Comparison of ENCODE assay signal across 25 mouse cellular contexts in the genomic region with DNA sequence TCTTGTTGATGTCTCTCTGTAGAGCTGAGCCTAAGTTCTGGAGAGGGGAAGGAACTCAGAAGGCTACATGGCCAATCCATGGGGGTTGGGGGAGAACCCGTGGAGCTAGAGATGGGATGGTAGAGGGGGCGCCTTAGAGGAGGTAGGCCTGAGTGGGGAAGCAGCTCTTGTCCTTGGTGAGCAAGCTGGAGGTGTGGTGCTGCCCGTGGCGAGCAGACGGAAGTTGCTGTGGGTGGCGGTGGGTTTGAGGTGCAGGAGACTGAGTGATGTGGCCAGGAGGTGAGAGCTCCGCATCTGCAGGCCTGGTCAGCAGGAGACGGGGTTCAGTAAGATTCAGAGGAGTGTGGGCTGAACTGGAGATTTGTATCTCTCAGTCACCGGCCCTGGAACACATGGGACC. TPM values are rescaled to one million over a fixed set of nuclear protein-coding genes. Genes with fewer than 3 reads are reported as not detected.
DNase-seq lines count a peak whose midpoint lies in the region; ATAC-seq and TF ChIP-seq lines count a peak whose summit lies in the region.
"Had no signal": no experiment of that assay in that cellular context is flagged by ENCODE, and none has a peak within 500 bp of the region (broad histone marks: within the 10 kb centered on the region; RNA-seq: fewer than 3 reads in every experiment).

No protein-coding gene starts in this region.

- DNase-seq in heart, adult 11 months = peak; percentile 90
- peak; percentile 29 for DNase-seq in thymus, postnatal 25 days
- no peak for DNase-seq in thymus, postnatal 0 days (ENCODE audit: low spot score)
- no peak for DNase-seq in testis, postnatal 14 days (ENCODE audit: low spot score)
- DNase-seq in lung, postnatal 0 days (ENCODE audit: low spot score) = no peak
- DNase-seq: adrenal gland, postnatal 36 days; cerebellum, adult 8-10 months; gastrocnemius, postnatal 36 days; heart, postnatal 10 days; kidney, adult 8-10 months; kidney, postnatal 36 days; left cerebral cortex, postnatal 4 days; lung, postnatal 14 days; right cerebral cortex, postnatal 14 days had no signal

- ATAC-seq in heart, embryonic 11.5 days (replicated peaks; ENCODE audit: insufficient number of reproducible peaks, low FRiP score, low TSS enrichment) = no peak
- ATAC-seq in kidney, embryonic 16.5 days (ENCODE audit: low FRiP score, low TSS enrichment) = no peak
- no peak for ATAC-seq in lung, postnatal 0 days
- ATAC-seq: forebrain, embryonic 13.5 days; inflammation-experienced regulatory T-cells, adult 6 months had no signal

- no peak overlapping the region for H3K27ac ChIP-seq in heart, embryonic 11.5 days (ENCODE audit: low read depth, low read length)
- peak overlapping the region; percentile 100 for H3K27ac ChIP-seq in macrophage
- no peak overlapping the region for H3K27ac ChIP-seq in kidney, embryonic 16.5 days (ENCODE audit: low read length)
- H3K27ac ChIP-seq in lung, postnatal 0 days (ENCODE audit: low read length) = no peak overlapping the region
- H3K27ac ChIP-seq: forebrain, embryonic 13.5 days; heart, embryonic 10.5 days; liver, embryonic 14.5 days; neural tube, embryonic 13.5 days had no signal

- no peaks in the 10 kb centered on the region for H3K27me3 ChIP-seq in heart, embryonic 11.5 days (ENCODE audit: control insufficient read depth, insufficient read depth, low read length)
- no peaks in the 10 kb centered on the region for H3K27me3 ChIP-seq in kidney, embryonic 16.5 days (ENCODE audit: insufficient read depth, low read length)
- no peaks in the 10 kb centered on the region for H3K27me3 ChIP-seq in lung, postnatal 0 days (replicated peaks; ENCODE audit: insufficient read depth, low read length)
- H3K27me3 ChIP-seq: CH12.LX; neural tube, embryonic 13.5 days had no signal

- no peaks in the 10 kb centered on the region for H3K36me3 ChIP-seq in heart, embryonic 11.5 days (ENCODE audit: control insufficient read depth, insufficient read depth, low read length)
- H3K36me3 ChIP-seq in macrophage (ENCODE audit: inconsistent target) = peaks cover 34% of the 10 kb centered on the region
- H3K36me3 ChIP-seq in kidney, embryonic 16.5 days (ENCODE audit: insufficient read depth, low read length) = no peaks in the 10 kb centered on the region
- H3K36me3 ChIP-seq in lung, postnatal 0 days (ENCODE audit: insufficient read depth, low read length) = no peaks in the 10 kb centered on the region
- H3K36me3 ChIP-seq: heart, embryonic 10.5 days; neural tube, embryonic 13.5 days had no signal

- no peaks in the 10 kb centered on the region for H3K9me3 ChIP-seq in heart, embryonic 11.5 days (replicated peaks; ENCODE audit: control insufficient read depth, low read length)
- H3K9me3 ChIP-seq in kidney, embryonic 16.5 days (ENCODE audit: low read length) = no peaks in the 10 kb centered on the region
- H3K9me3 ChIP-seq in lung, postnatal 0 days (ENCODE audit: low read length) = no peaks in the 10 kb centered on the region
- H3K9me3 ChIP-seq: forebrain, embryonic 13.5 days; heart, embryonic 10.5 days; neural tube, embryonic 13.5 days had no signal

- H3K4me1 ChIP-seq in heart, embryonic 11.5 days (ENCODE audit: control insufficient read depth, insufficient read depth, low read length) = no peaks in the 10 kb centered on the region
- no peaks in the 10 kb centered on the region for H3K4me1 ChIP-seq in kidney, embryonic 16.5 days (ENCODE audit: insufficient read depth, low read length)
- H3K4me1 ChIP-seq in lung, postnatal 0 days (ENCODE audit: insufficient read depth, low read depth, low read length) = no peaks in the 10 kb centered on the region
- H3K4me1 ChIP-seq: forebrain, embryonic 13.5 days; neural tube, embryonic 13.5 days had no signal

- no peak overlapping the region for H3K4me3 ChIP-seq in heart, embryonic 11.5 days (ENCODE audit: low read depth, low read length)
- no peak overlapping the region for H3K4me3 ChIP-seq in macrophage (ENCODE audit: inconsistent target)
- no peak overlapping the region for H3K4me3 ChIP-seq in kidney, embryonic 16.5 days (ENCODE audit: low read length)
- H3K4me3 ChIP-seq in lung, postnatal 0 days (ENCODE audit: low read depth, low read length) = no peak overlapping the region
- H3K4me3 ChIP-seq: forebrain, embryonic 13.5 days; heart, embryonic 10.5 days; neural tube, embryonic 13.5 days had no signal

- WGBS in heart, embryonic 11.5 days (ENCODE audit: insufficient replicate concordance) = 78% methylated on average over 9 of the region's 9 CpGs
- 28% methylated on average over 9 of the region's 9 CpGs for WGBS in macrophage (ENCODE audit: missing documents)
- WGBS in kidney, embryonic 16.5 days = 87% methylated on average over 9 of the region's 9 CpGs
- 77% methylated on average over 9 of the region's 9 CpGs for WGBS in lung, postnatal 0 days

- no peak for TF ChIP-seq EP300 in lung, postnatal 0 days (IDR thresholded peaks at IDR 0.05)

- H3K79me2 ChIP-seq in macrophage (ENCODE audit: inconsistent target) = peaks cover 89% of the 10 kb centered on the region

- no peak overlapping the region for H3K4me2 ChIP-seq in heart, embryonic 11.5 days
- H3K4me2 ChIP-seq in kidney, embryonic 16.5 days (replicated peaks; ENCODE audit: low read depth, low read length) = no peak overlapping the region
- no peak overlapping the region for H3K4me2 ChIP-seq in lung, postnatal 0 days (replicated peaks; ENCODE audit: low read depth, low read length)
- H3K4me2 ChIP-seq: forebrain, embryonic 13.5 days; midbrain, embryonic 11.5 days; neural tube, embryonic 13.5 days had no signal

- no peak for TF ChIP-seq CTCF in lung, postnatal 0 days (IDR thresholded peaks at IDR 0.05)

- H3K9ac ChIP-seq in heart, embryonic 11.5 days (ENCODE audit: low read depth, low read length) = no peak overlapping the region
- H3K9ac ChIP-seq in kidney, embryonic 16.5 days (replicated peaks; ENCODE audit: low read length) = no peak overlapping the region
- no peak overlapping the region for H3K9ac ChIP-seq in lung, postnatal 0 days (replicated peaks; ENCODE audit: low read depth)
- H3K9ac ChIP-seq: forebrain, embryonic 13.5 days; liver, embryonic 14.5 days; neural tube, embryonic 13.5 days had no signal

RNA-seq across cellular contexts. Expression of a gene that starts 5.3 kb away (rescaled TPM):
- 1.7 and 1.9 TPM in 2 replicates for polyA plus RNA-seq in heart, embryonic 11.5 days (2014; fragmentation: Nextera tagmentation; extraction: Ambion mirVana)
- 13.8 and 14.0 TPM in 2 replicates for polyA plus RNA-seq in thymus, postnatal 0 days (2015; fragmentation: Nextera tagmentation; extraction: Ambion mirVana)
- total RNA-seq in macrophage (2018; cell fraction: chromatin; rRNA removed) = 100 to 1,000 TPM in 21 of 26 experiments, 10 to 100 TPM in 5; 72.3 to 238 (median 156) TPM
- total RNA-seq in macrophage (2018; cell fraction: cytosol; rRNA removed) = 100 to 1,000 TPM; 241 to 433 (median 325) TPM
- total RNA-seq in macrophage (2018; cell fraction: nucleus; rRNA removed) = 100 to 1,000 TPM; 111 to 275 (median 166) TPM
- polyA plus RNA-seq in macrophage (2018) = 298 to 440 TPM (median 373 TPM) in 3 replicates
- 3.3 and 4.2 TPM in 2 replicates for polyA plus RNA-seq in kidney, embryonic 16.5 days (2015; fragmentation: Nextera tagmentation; extraction: Ambion mirVana)
- polyA plus RNA-seq in lung, postnatal 0 days (2015; fragmentation: Nextera tagmentation; extraction: Ambion mirVana) = 23.9 and 24.2 TPM in 2 replicates

RNA-seq across cellular contexts. Expression of a gene that starts 17.2 kb away (rescaled TPM):
- 34.0 and 36.3 TPM in 2 replicates for polyA plus RNA-seq in heart, embryonic 11.5 days (2014; fragmentation: Nextera tagmentation; extraction: Ambion mirVana)
- 15.1 and 16.4 TPM in 2 replicates for polyA plus RNA-seq in thymus, postnatal 0 days (2015; fragmentation: Nextera tagmentation; extraction: Ambion mirVana)
- 100 to 1,000 TPM in 15 of 26 experiments, 10 to 100 TPM in 11; 69.4 to 316 (median 143) TPM for total RNA-seq in macrophage (2018; cell fraction: chromatin; rRNA removed)
- 10 to 100 TPM; 14.7 to 47.5 (median 21.7) TPM for total RNA-seq in macrophage (2018; cell fraction: cytosol; rRNA removed)
- total RNA-seq in macrophage (2018; cell fraction: nucleus; rRNA removed) = 100 to 1,000 TPM in 11 of 26 experiments, 10 to 100 TPM in 15; 53.4 to 149 (median 91.2) TPM
- polyA plus RNA-seq in macrophage (2018) = 19.8 to 23.0 TPM (median 21.8 TPM) in 3 replicates
- polyA plus RNA-seq in kidney, embryonic 16.5 days (2015; fragmentation: Nextera tagmentation; extraction: Ambion mirVana) = 44.6 and 57.9 TPM in 2 replicates
- 32.6 and 34.4 TPM in 2 replicates for polyA plus RNA-seq in lung, postnatal 0 days (2015; fragmentation: Nextera tagmentation; extraction: Ambion mirVana)

RNA-seq across cellular contexts. Expression of a gene that starts 30.5 kb away (rescaled TPM):
- 470 and 665 TPM in 2 replicates for polyA plus RNA-seq in heart, embryonic 11.5 days (2014; fragmentation: Nextera tagmentation; extraction: Ambion mirVana)
- polyA plus RNA-seq in thymus, postnatal 0 days (2015; fragmentation: Nextera tagmentation; extraction: Ambion mirVana) = 0.18 and 0.36 TPM in 2 replicates
- 10 to 100 TPM in 7 of 26 experiments, 1 to 10 TPM in 19; 1.3 to 19.5 (median 6.7) TPM for total RNA-seq in macrophage (2018; cell fraction: chromatin; rRNA removed)
- under 1 TPM; 0.04 to 0.37 (median 0.15) TPM for total RNA-seq in macrophage (2018; cell fraction: cytosol; rRNA removed)
- total RNA-seq in macrophage (2018; cell fraction: nucleus; rRNA removed) = 10 to 100 TPM in 1 of 26 experiments, 1 to 10 TPM in 23, under 1 TPM in 2; 0.69 to 13.1 (median 3.3) TPM
- 0.09 to 0.11 TPM in 2 of 3 replicates, not detected in the other for polyA plus RNA-seq in macrophage (2018)
- polyA plus RNA-seq in kidney, embryonic 16.5 days (2015; fragmentation: Nextera tagmentation; extraction: Ambion mirVana) = 0.30 and 0.44 TPM in 2 replicates
- 4.7 and 6.5 TPM in 2 replicates for polyA plus RNA-seq in lung, postnatal 0 days (2015; fragmentation: Nextera tagmentation; extraction: Ambion mirVana)
- total RNA-seq: adrenal gland, postnatal 36 days; gastrocnemius, postnatal 36 days; left cerebral cortex, postnatal 4 days had no signal
- polyA plus RNA-seq: forebrain, embryonic 13.5 days; hindbrain, embryonic 11.5 days; inflammation-experienced regulatory T-cells, adult 6 months; midbrain, embryonic 11.5 days had no signal

RNA-seq across cellular contexts. Expression of a gene that starts 33.6 kb away (rescaled TPM):
- polyA plus RNA-seq in heart, embryonic 11.5 days (2014; fragmentation: Nextera tagmentation; extraction: Ambion mirVana) = 316 and 322 TPM in 2 replicates
- polyA plus RNA-seq in thymus, postnatal 0 days (2015; fragmentation: Nextera tagmentation; extraction: Ambion mirVana) = 302 and 307 TPM in 2 replicates
- total RNA-seq in macrophage (2018; cell fraction: chromatin; rRNA removed) = 100 to 1,000 TPM in 7 of 26 experiments, 10 to 100 TPM in 19; 25.0 to 117 (median 78.2) TPM
- total RNA-seq in macrophage (2018; cell fraction: cytosol; rRNA removed) = 100 to 1,000 TPM; 117 to 186 (median 143) TPM
- total RNA-seq in macrophage (2018; cell fraction: nucleus; rRNA removed) = 100 to 1,000 TPM in 6 of 26 experiments, 10 to 100 TPM in 20; 39.9 to 113 (median 78.9) TPM
- 149 to 321 TPM (median 192 TPM) in 3 replicates for polyA plus RNA-seq in macrophage (2018)
- polyA plus RNA-seq in kidney, embryonic 16.5 days (2015; fragmentation: Nextera tagmentation; extraction: Ambion mirVana) = 357 and 361 TPM in 2 replicates
- 181 and 186 TPM in 2 replicates for polyA plus RNA-seq in lung, postnatal 0 days (2015; fragmentation: Nextera tagmentation; extraction: Ambion mirVana)

RNA-seq across cellular contexts. Expression of a gene that starts 52.0 kb away (rescaled TPM):
- polyA plus RNA-seq in heart, embryonic 11.5 days (2014; fragmentation: Nextera tagmentation; extraction: Ambion mirVana) = 11.1 and 11.3 TPM in 2 replicates
- 8.3 TPM in 2 replicates for polyA plus RNA-seq in thymus, postnatal 0 days (2015; fragmentation: Nextera tagmentation; extraction: Ambion mirVana)
- total RNA-seq in macrophage (2018; cell fraction: chromatin; rRNA removed) = 1 to 10 TPM in 10 of 26 experiments, under 1 TPM in 1, not detected in 15; 0.55 to 5.4 (median 2.3) TPM
- total RNA-seq in macrophage (2018; cell fraction: cytosol; rRNA removed) = 10 to 100 TPM; 11.2 to 39.7 (median 20.6) TPM
- 10 to 100 TPM in 2 of 26 experiments, 1 to 10 TPM in 24; 1.0 to 11.2 (median 4.9) TPM for total RNA-seq in macrophage (2018; cell fraction: nucleus; rRNA removed)
- polyA plus RNA-seq in macrophage (2018) = 6.3 to 39.6 TPM (median 12.2 TPM) in 3 replicates
- polyA plus RNA-seq in kidney, embryonic 16.5 days (2015; fragmentation: Nextera tagmentation; extraction: Ambion mirVana) = 2.4 and 3.0 TPM in 2 replicates
- 0.84 and 1.8 TPM in 2 replicates for polyA plus RNA-seq in lung, postnatal 0 days (2015; fragmentation: Nextera tagmentation; extraction: Ambion mirVana)
- total RNA-seq: left cerebral cortex, postnatal 4 days had no signal

Comparison
In these comparisons a context has a peak if more than half of its experiments do, and no peak if none do; other contexts are left out.
1. DNase-seq: peak in heart, adult 11 months (single experiment) and thymus, postnatal 25 days (single experiment); none in thymus, postnatal 0 days (single experiment), testis, postnatal 14 days (single experiment) and lung, postnatal 0 days (single experiment).
2. RNA of a gene that starts 5.3 kb away (polyA plus RNA-seq): 298 to 440 TPM in macrophage; 23.9 to 24.2 TPM in lung, postnatal 0 days, 13.8 to 14.0 TPM in thymus, postnatal 0 days, 3.3 to 4.2 TPM in kidney, embryonic 16.5 days and 1.7 to 1.9 TPM in heart, embryonic 11.5 days; every median in the first group is over 10 times any median in the second.
3. RNA of a gene that starts 30.5 kb away (polyA plus RNA-seq): 470 to 665 TPM in heart, embryonic 11.5 days; 4.7 to 6.5 TPM in lung, postnatal 0 days, 0.30 to 0.44 TPM in kidney, embryonic 16.5 days, 0.18 to 0.36 TPM in thymus, postnatal 0 days and 0.09 to 0.11 TPM in macrophage; every median in the first group is over 10 times any median in the second.